Mouse (Mus musculus) stomach, postnatal 0 days (tissue): ENCODE results near the gene Strn4. TPM values are rescaled to one million over a fixed set of nuclear protein-coding genes. Genes with fewer than 3 reads are reported as not detected.

Experiments used
- ATAC-seq: fragments of 200-750 bp; cut with Nextera tagmentation; 2 replicates; pipeline ENCODE4 v1.8.0; 2017; ENCODE audit not compliant: low FRiP score, low TSS enrichment
- DNase-seq: peaks from one replicate; pipeline ENCODE4 v3.0.0-alpha.2; 2016; ENCODE audit warnings: low spot score
- H3K27ac ChIP-seq: fragments of 300-500 bp; sonication (generic); replicated peaks from 2 replicates; pipeline ENCODE4 v1.5.1; 2014; ENCODE audit warnings: mild to moderate bottlenecking, control low read depth
- H3K27me3 ChIP-seq: fragments of 300-500 bp; sonication (generic); 2 replicates; pipeline ENCODE4 v1.6.1; 2014; ENCODE audit warnings: low read length; ENCODE audit not compliant: control insufficient read depth, insufficient read depth
- H3K36me3 ChIP-seq: fragments of 300-500 bp; sonication (generic); 2 replicates; pipeline ENCODE4 v1.6.1; 2014; ENCODE audit warnings: low read length, mixed read lengths; ENCODE audit not compliant: control insufficient read depth, insufficient read depth
- H3K4me1 ChIP-seq: fragments of 300-500 bp; sonication (generic); replicated peaks from 2 replicates; pipeline ENCODE4 v1.6.1; 2014; ENCODE audit warnings: antibody characterized with exemption; ENCODE audit not compliant: control insufficient read depth, insufficient read depth
- H3K4me2 ChIP-seq: fragments of 300-500 bp; sonication (generic); replicated peaks from 2 replicates; pipeline ENCODE4 v1.6.1; 2014; ENCODE audit warnings: low read depth, mild to moderate bottlenecking, control low read depth, moderate library complexity
- H3K4me3 ChIP-seq: fragments of 300-500 bp; sonication (generic); 2 replicates; pipeline ENCODE4 v1.5.1; 2014; ENCODE audit warnings: low read depth, low read length, control low read depth
- H3K9ac ChIP-seq: fragments of 300-500 bp; sonication (generic); 2 replicates; pipeline ENCODE4 v1.6.1; 2014; ENCODE audit warnings: mild to moderate bottlenecking, low read length, control low read depth, mixed read lengths
- H3K9me3 ChIP-seq: fragments of 300-500 bp; sonication (generic); 2 replicates; pipeline ENCODE4 v1.6.1; 2016; ENCODE audit warnings: low read length; ENCODE audit not compliant: control insufficient read depth
- CTCF ChIP-seq: IDR thresholded peaks from 2 replicates; pipeline ENCODE4 v1.5.1; 2016; ENCODE audit warnings: antibody characterized with exemption, low read depth, mild to moderate bottlenecking, moderate library complexity
- EP300 ChIP-seq: optimal IDR thresholded peaks from 2 replicates; pipeline ENCODE3; 2016; ENCODE audit warnings: antibody characterized with exemption
- WGBS: fragments of 180-500 bp; shearing (Covaris S2); extraction: QIAGEN DNeasy Blood & Tissue Kit; methylation state at CpG from one replicate; pipeline ENCODE4 v1.1.7; 2014; 5-methylcytosine and 5-hydroxymethylcytosine counted together
- polyA plus RNA-seq: library from polyadenylated mRNA; unstranded; fragments of >200 nt; fragmentation: Nextera tagmentation; extraction: Ambion mirVana; gene quantifications from 2 replicates; pipeline ENCODE4 v1.2.1, GENCODE M21; 2015

Gene Strn4
- polyA plus RNA-seq, 1 experiment from 2014 or later, result 45.1 TPM

- ATAC-seq, result 0 out of 2 replicates have a peak, but pooled peaks have one; percentile 1
These were observed 30.1 kb downstream of the Strn4 start for GRCm38 (mm10) chr7:16845820-16846167.

DNA sequence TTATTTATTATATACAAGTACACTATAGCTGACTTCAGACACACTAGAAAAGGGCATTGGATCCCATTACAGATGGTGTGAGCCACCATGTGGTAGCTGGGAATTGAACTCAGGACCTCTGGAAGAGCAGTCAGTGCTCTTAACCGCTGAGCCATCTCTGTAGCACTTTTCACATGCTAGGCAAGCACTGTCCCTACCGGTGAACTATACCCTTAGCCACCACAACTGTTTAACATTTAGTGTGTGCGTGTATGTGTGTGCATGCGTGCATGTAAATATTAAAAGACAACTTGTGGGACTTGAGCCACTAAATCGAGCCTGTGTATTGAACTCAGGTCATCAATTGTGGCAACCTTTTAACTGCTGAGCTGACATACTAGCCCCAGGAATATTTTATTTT is 31.1 kb downstream of the Strn4 start:
- TF ChIP-seq EP300, result no peak
- TF ChIP-seq CTCF, result no peak
- Histone ChIP-seq H3K9me3 (no peaks in the 10 kb centered on the region), H3K36me3 (peaks cover 11% of the 10 kb centered on the region; the same call in 1 of the 2 replicates), H3K27ac (no peak overlapping the region), H3K9ac (no peak overlapping the region), H3K4me2 (no peak overlapping the region), H3K4me3 (no peak overlapping the region), H3K4me1 (peaks cover 5% of the 10 kb centered on the region; the same call in 1 of the 2 replicates), H3K27me3 (no peaks in the 10 kb centered on the region)
- WGBS, result 91% methylated on average over 5 of the region's 5 CpGs
- ATAC-seq (no peak), DNase-seq (no peak)

More at GRCm38 (mm10) chr7:16845820-16846167, 30.1 kb downstream of the Strn4 start:
- peak overlapping the region; percentile 97 for H3K4me2 ChIP-seq
- 0 out of 2 replicates have a peak, but pooled peaks cover 7% of the 10 kb centered on the region for H3K36me3 ChIP-seq
- H3K27ac ChIP-seq, result peak overlapping the region; percentile 85
- 32% methylated on average over 10 of the region's 10 CpGs for WGBS
- H3K9me3 ChIP-seq, result no peaks in the 10 kb centered on the region
- H3K27me3 ChIP-seq, result no peaks in the 10 kb centered on the region
- peak overlapping the region; percentile 84 for H3K9ac ChIP-seq
- peak overlapping the region; percentile 67 for H3K4me3 ChIP-seq
- peak; percentile 51 for DNase-seq
- H3K4me1 ChIP-seq, result peaks cover 5% of the 10 kb centered on the region; the same call in 1 of the 2 replicates
- TF ChIP-seq EP300 (no peak), CTCF (no peak)

DNA sequence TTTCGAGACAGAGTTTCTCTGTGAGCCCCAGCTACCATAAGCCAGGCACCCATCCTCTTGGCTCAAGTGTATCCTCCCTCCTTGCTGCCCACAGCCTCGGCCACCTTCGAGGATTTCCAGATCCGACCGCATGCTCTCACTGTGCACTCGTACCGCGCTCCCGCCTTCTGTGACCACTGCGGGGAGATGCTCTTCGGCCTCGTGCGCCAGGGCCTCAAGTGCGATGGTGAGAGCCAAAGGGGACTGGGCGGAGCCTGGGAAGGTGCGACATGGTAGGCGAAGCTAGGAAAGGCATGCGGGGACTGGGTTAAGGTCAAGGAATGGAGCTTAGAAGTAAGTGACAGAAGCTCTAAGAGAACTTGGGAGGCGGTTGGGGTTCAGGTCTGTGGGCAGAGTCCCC is 31.8 kb downstream of the Strn4 start:
- no peaks in the 10 kb centered on the region for H3K9me3 ChIP-seq
- peaks cover 15% of the 10 kb centered on the region for H3K36me3 ChIP-seq
- ATAC-seq (no peak), DNase-seq (no peak)
- no peak overlapping the region for H3K4me2 ChIP-seq
- H3K4me3 ChIP-seq, result no peak overlapping the region
- 85% methylated on average over 18 of the region's 19 CpGs for WGBS
- H3K9ac ChIP-seq, result no peak overlapping the region
- H3K4me1 ChIP-seq, result peaks cover 5% of the 10 kb centered on the region; the same call in 1 of the 2 replicates
- no peak overlapping the region for H3K27ac ChIP-seq
- no peaks in the 10 kb centered on the region for H3K27me3 ChIP-seq
- TF ChIP-seq EP300, result no peak
- no peak for TF ChIP-seq CTCF

GRCm38 (mm10) chr7:16848579-16848978 is 32.9 kb downstream of the Strn4 start:
- TF ChIP-seq EP300 (no peak), CTCF (peak; percentile 73)
- peaks cover 15% of the 10 kb centered on the region for H3K36me3 ChIP-seq
- WGBS, result 39% methylated on average over 17 of the region's 17 CpGs

GRCm38 (mm10) chr7:16851636-16852035 is 35.9 kb downstream of the Strn4 start:
- no peaks in the 10 kb centered on the region for H3K27me3 ChIP-seq
- peaks cover 29% of the 10 kb centered on the region for H3K36me3 ChIP-seq
- H3K4me1 ChIP-seq, result no peaks in the 10 kb centered on the region
- no peaks in the 10 kb centered on the region for H3K9me3 ChIP-seq
- H3K4me2 ChIP-seq, result no peak overlapping the region
- no peak for DNase-seq
- H3K9ac ChIP-seq, result no peak overlapping the region
- WGBS, result 93% methylated on average over 4 of the region's 4 CpGs
- no peak for TF ChIP-seq CTCF
- no peak for TF ChIP-seq EP300
- no peak overlapping the region for H3K27ac ChIP-seq
- no peak overlapping the region for H3K4me3 ChIP-seq
- ATAC-seq, result no peak

More at GRCm38 (mm10) chr7:16848579-16848978, 32.9 kb downstream of the Strn4 start:
- H3K27ac ChIP-seq, result no peak overlapping the region
- ATAC-seq (no peak), DNase-seq (peak; percentile 44)
- peaks cover 5% of the 10 kb centered on the region; the same call in 1 of the 2 replicates for H3K4me1 ChIP-seq
- H3K9ac ChIP-seq, result no peak overlapping the region
- no peak overlapping the region for H3K4me2 ChIP-seq
- H3K27me3 ChIP-seq, result no peaks in the 10 kb centered on the region
- H3K4me3 ChIP-seq, result no peak overlapping the region
- H3K9me3 ChIP-seq, result no peaks in the 10 kb centered on the region

DNA sequence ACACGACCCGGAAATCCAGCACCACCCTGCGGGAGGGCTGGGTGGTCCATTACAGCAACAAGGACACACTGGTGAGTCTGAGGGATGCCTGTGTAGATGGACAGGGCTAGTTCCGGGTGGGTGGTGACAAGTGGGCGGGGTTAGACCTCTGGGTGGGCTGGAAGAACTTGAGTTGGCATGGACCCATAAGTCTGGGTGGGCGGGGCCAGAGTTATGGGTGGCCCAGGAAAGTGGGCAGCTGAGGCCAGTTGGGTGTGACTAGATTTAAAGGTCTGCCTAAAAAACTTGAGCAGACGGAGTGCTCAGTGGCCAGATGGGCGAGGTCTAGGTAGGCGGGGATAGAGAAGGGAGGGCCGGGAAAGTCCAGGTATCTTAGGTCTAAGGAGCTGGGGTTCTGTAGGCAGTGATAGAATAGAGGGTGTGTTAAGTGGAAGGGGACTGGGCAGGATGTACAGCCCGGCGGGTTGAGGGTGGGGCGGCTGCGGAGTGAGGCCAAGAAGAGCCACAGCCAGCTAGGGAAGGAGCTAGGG is 37.7 kb downstream of the Strn4 start:
- ATAC-seq (peak; percentile 71), DNase-seq (peak; percentile 73)
- no peak for TF ChIP-seq CTCF
- Histone ChIP-seq H3K4me2 (peak overlapping the region; percentile 5; the same call in 1 of the 2 replicates), H3K4me3 (no peak overlapping the region), H3K9ac (no peak overlapping the region), H3K9me3 (no peaks in the 10 kb centered on the region), H3K27me3 (no peaks in the 10 kb centered on the region), H3K36me3 (peaks cover 37% of the 10 kb centered on the region), H3K27ac (peak overlapping the region; percentile 13; the same call in 1 of the 2 replicates), H3K4me1 (no peaks in the 10 kb centered on the region)
- 58% methylated on average over 14 of the region's 14 CpGs for WGBS
